15 mouse cellular contexts compared by ENCODE assay signal in the genomic region with DNA sequence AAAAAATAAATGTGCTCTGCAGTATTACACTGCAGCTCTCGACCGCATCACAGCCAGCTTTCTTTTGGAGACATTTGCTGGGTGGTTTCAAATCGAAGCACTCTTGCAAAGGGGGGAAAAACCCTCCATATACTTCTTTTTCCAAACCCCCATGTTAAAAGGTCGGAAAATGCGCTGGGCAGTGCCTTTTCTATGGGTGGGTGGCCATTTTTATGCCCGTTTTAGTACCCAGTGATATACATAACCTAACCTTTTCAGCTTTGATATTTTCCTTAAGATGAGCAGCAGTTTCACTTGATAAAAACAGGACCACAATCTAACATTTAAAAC. TPM values are rescaled to one million over a fixed set of nuclear protein-coding genes. Genes with fewer than 3 reads are reported as not detected.
A peak's percentile ranks its signal among the peaks of the same experiment; 100 is the strongest.
DNase-seq lines count a peak whose midpoint lies in the region; ATAC-seq lines count a peak whose summit lies in the region.
"Had no signal": no experiment of that assay in that cellular context is flagged by ENCODE, and none has a peak within 500 bp of the region (broad histone marks: within the 10 kb centered on the region; RNA-seq: fewer than 3 reads in every experiment).

No protein-coding gene starts in this region.

- peaks cover 6% of the 10 kb centered on the region; the same call in 1 of the 2 replicates for H3K4me1 ChIP-seq in liver, embryonic 12.5 days
- H3K4me1 ChIP-seq in embryonic facial prominence, embryonic 15.5 days = peaks cover 25% of the 10 kb centered on the region
- 0 out of 2 replicates have a peak, but pooled peaks cover 2% of the 10 kb centered on the region for H3K4me1 ChIP-seq in hindbrain, embryonic 15.5 days (replicated peaks)
- H3K4me1 ChIP-seq in midbrain, embryonic 16.5 days (ENCODE audit: control insufficient read depth, insufficient read depth, low read length) = peaks cover 7% of the 10 kb centered on the region; the same call in 1 of the 2 replicates

- no peak for DNase-seq in liver
- DNase-seq in ovary, postnatal 36 days (ENCODE audit: low spot score) = no peak
- DNase-seq: adrenal gland, postnatal 25 days; kidney, adult 18-20 months; layer of hippocampus, adult 9-11 months had no signal

- 4% methylated on average over 6 of the region's 6 CpGs for WGBS in liver, embryonic 12.5 days (ENCODE audit: insufficient replicate concordance)
- 19% methylated on average over 6 of the region's 6 CpGs for WGBS in embryonic facial prominence, embryonic 15.5 days
- WGBS in hindbrain, embryonic 15.5 days = 13% methylated on average over 6 of the region's 6 CpGs
- 14% methylated on average over 6 of the region's 6 CpGs for WGBS in midbrain, embryonic 16.5 days

- peaks cover 78% of the 10 kb centered on the region for H3K27me3 ChIP-seq in liver, embryonic 12.5 days (replicated peaks)
- H3K27me3 ChIP-seq in embryonic facial prominence, embryonic 15.5 days = peaks cover 57% of the 10 kb centered on the region
- peaks cover 73% of the 10 kb centered on the region for H3K27me3 ChIP-seq in hindbrain, embryonic 15.5 days
- peaks cover 43% of the 10 kb centered on the region for H3K27me3 ChIP-seq in midbrain, embryonic 16.5 days (ENCODE audit: control insufficient read depth, insufficient read depth, low read depth, low read length)

- no peaks in the 10 kb centered on the region for H3K9me3 ChIP-seq in liver, embryonic 12.5 days (replicated peaks)
- no peaks in the 10 kb centered on the region for H3K9me3 ChIP-seq in embryonic facial prominence, embryonic 15.5 days (replicated peaks)
- no peaks in the 10 kb centered on the region for H3K9me3 ChIP-seq in hindbrain, embryonic 15.5 days
- H3K9me3 ChIP-seq in midbrain, embryonic 16.5 days (replicated peaks; ENCODE audit: control insufficient read depth, low read length, poor library complexity, severe bottlenecking) = no peaks in the 10 kb centered on the region
- H3K9me3 ChIP-seq: limb, embryonic 15.5 days had no signal

- H3K27ac ChIP-seq in liver, embryonic 12.5 days = no peak overlapping the region
- peak overlapping the region; percentile 22; the same call in 1 of the 2 replicates for H3K27ac ChIP-seq in embryonic facial prominence, embryonic 15.5 days (replicated peaks)
- no peak overlapping the region for H3K27ac ChIP-seq in hindbrain, embryonic 15.5 days (replicated peaks)
- peak overlapping the region; percentile 61 for H3K27ac ChIP-seq in midbrain, embryonic 16.5 days (ENCODE audit: low read length)
- H3K27ac ChIP-seq: limb, embryonic 15.5 days had no signal

- peak overlapping the region; percentile 22; the same call in 1 of the 2 replicates for H3K4me2 ChIP-seq in liver, embryonic 12.5 days
- peak overlapping the region; percentile 36 for H3K4me2 ChIP-seq in embryonic facial prominence, embryonic 15.5 days (replicated peaks)
- H3K4me2 ChIP-seq in hindbrain, embryonic 15.5 days = peak overlapping the region; percentile 22
- peak overlapping the region; percentile 32 for H3K4me2 ChIP-seq in midbrain, embryonic 16.5 days (ENCODE audit: low read length)
- H3K4me2 ChIP-seq: limb, embryonic 15.5 days had no signal

- no peaks in the 10 kb centered on the region for H3K36me3 ChIP-seq in liver, embryonic 12.5 days
- H3K36me3 ChIP-seq in embryonic facial prominence, embryonic 15.5 days = no peaks in the 10 kb centered on the region
- no peaks in the 10 kb centered on the region for H3K36me3 ChIP-seq in hindbrain, embryonic 15.5 days
- H3K36me3 ChIP-seq in midbrain, embryonic 16.5 days (ENCODE audit: control insufficient read depth, insufficient read depth, low read length) = 0 out of 2 replicates have a peak, but pooled peaks cover 2% of the 10 kb centered on the region

- no peak overlapping the region for H3K9ac ChIP-seq in liver, embryonic 12.5 days
- H3K9ac ChIP-seq in embryonic facial prominence, embryonic 15.5 days = no peak overlapping the region
- no peak overlapping the region for H3K9ac ChIP-seq in hindbrain, embryonic 15.5 days
- H3K9ac ChIP-seq in midbrain, embryonic 16.5 days (ENCODE audit: low read depth, low read length) = no peak overlapping the region
- H3K9ac ChIP-seq: limb, embryonic 15.5 days had no signal

- ATAC-seq in liver, embryonic 12.5 days = no peak
- ATAC-seq in embryonic facial prominence, embryonic 15.5 days (ENCODE audit: insufficient number of reproducible peaks, low FRiP score, low TSS enrichment, low read depth) = no peak
- no peak for ATAC-seq in hindbrain, embryonic 15.5 days (ENCODE audit: low FRiP score, low read depth)
- 0 out of 2 replicates have a peak, but pooled peaks have one; percentile 0 for ATAC-seq in midbrain, embryonic 16.5 days
- no peak for ATAC-seq in megakaryocyte-erythroid progenitor cell, adult 5-6 weeks (replicated peaks; ENCODE audit: low FRiP score, low TSS enrichment, poor library complexity, severe bottlenecking)
- ATAC-seq: CD4-positive, CD25-positive, alpha-beta regulatory T cell, adult 4 months had no signal

- H3K4me3 ChIP-seq in liver, embryonic 12.5 days = no peak overlapping the region
- H3K4me3 ChIP-seq in embryonic facial prominence, embryonic 15.5 days (replicated peaks) = peak overlapping the region; percentile 24
- H3K4me3 ChIP-seq in hindbrain, embryonic 15.5 days = no peak overlapping the region
- peak overlapping the region; percentile 4; the same call in 1 of the 2 replicates for H3K4me3 ChIP-seq in midbrain, embryonic 16.5 days (ENCODE audit: low read depth, low read length)
- H3K4me3 ChIP-seq: erythroblast, embryonic 14.5 days had no signal

RNA-seq across cellular contexts. Expression of gene Otx1, which starts 5.0 kb away (rescaled TPM):
- polyA plus RNA-seq in liver, embryonic 12.5 days (2016; fragmentation: Nextera tagmentation; extraction: Ambion mirVana) = not detected in 2 replicates
- 9.3 and 12.7 TPM in 2 replicates for polyA plus RNA-seq in embryonic facial prominence, embryonic 15.5 days (2015; fragmentation: Nextera tagmentation; extraction: Ambion mirVana)
- polyA plus RNA-seq in hindbrain, embryonic 15.5 days (2015; fragmentation: Nextera tagmentation; extraction: Ambion mirVana) = 1.9 and 3.6 TPM in 2 replicates
- 9.8 and 11.0 TPM in 2 replicates for polyA plus RNA-seq in midbrain, embryonic 16.5 days (2015; fragmentation: Nextera tagmentation; extraction: Ambion mirVana)
- not detected in 2 replicates for total RNA-seq in megakaryocyte-erythroid progenitor cell, adult 5-6 weeks (2014; fragmentation: Nextera tagmentation)
- total RNA-seq in megakaryocyte-erythroid progenitor cell, adult 5-6 weeks (2017) = not detected in 2 replicates
- total RNA-seq: adrenal gland, postnatal 25 days; granulocyte monocyte progenitor cell, adult 5-6 weeks; monocyte, adult 5-6 weeks had no signal
- polyA plus RNA-seq: CD4-positive, CD25-positive, alpha-beta regulatory T cell, adult 4 months; erythroblast, embryonic 14.5 days had no signal

Comparison
In these comparisons a context has a peak if more than half of its experiments do, and no peak if none do; other contexts are left out.
1. H3K27ac ChIP-seq: peak in embryonic facial prominence, embryonic 15.5 days (single experiment) and midbrain, embryonic 16.5 days (single experiment); none in liver, embryonic 12.5 days (single experiment) and hindbrain, embryonic 15.5 days (single experiment).
2. H3K4me3 ChIP-seq: peak in embryonic facial prominence, embryonic 15.5 days (single experiment) and midbrain, embryonic 16.5 days (single experiment); none in liver, embryonic 12.5 days (single experiment) and hindbrain, embryonic 15.5 days (single experiment).
3. Peak in every context shown above with its lines, with median percentiles within 50 percentile points of each other: H3K4me2 ChIP-seq.